Mouse (Mus musculus) cortical plate, adult 2 months (tissue): ENCODE measurements around the gene Limch1.

Experiments used
- CTCF ChIP-seq: fragments of 200-500 bp; IDR thresholded peaks from 2 replicates; pipeline ENCODE4 v1.5.1; 2011; ENCODE audit warnings: mild to moderate bottlenecking, control low read depth, low read length; ENCODE audit not compliant: insufficient read depth; ENCODE audit errors: extremely low read depth
- POLR2A ChIP-seq: fragments of 200-500 bp; IDR thresholded peaks from 2 replicates; pipeline ENCODE4 v1.6.1; 2011; ENCODE audit warnings: mild to moderate bottlenecking, low read length, control low read depth; ENCODE audit not compliant: insufficient read depth; ENCODE audit errors: extremely low read depth

- TF ChIP-seq CTCF (no peak), POLR2A (no peak)
These were observed 222.6 kb downstream of the Limch1 start for GRCm38 (mm10) chr5:66968059-66968833.
